Mouse (Mus musculus) C2C12 (cell line): ENCODE data around the gene Afg1l. TPM values are rescaled to one million over a fixed set of nuclear protein-coding genes. Genes with fewer than 3 reads are reported as not detected.
A peak's percentile ranks its signal among the peaks of the same experiment; 100 is the strongest.

Experiments used
- H3K27me3 ChIP-seq: one replicate; pipeline ENCODE4 v1.6.1; 2011; ENCODE audit not compliant: control insufficient read depth, insufficient read depth, insufficient read length
- H3K36me3 ChIP-seq: one replicate; pipeline ENCODE4 v1.6.1; 2011; ENCODE audit not compliant: control insufficient read depth, insufficient read depth
- H3K4me3 ChIP-seq: one replicate; pipeline ENCODE4 v1.5.1; 2011; ENCODE audit warnings: mild to moderate bottlenecking, control low read depth; ENCODE audit not compliant: poor library complexity, insufficient read depth, severe bottlenecking
- H3K79me2 ChIP-seq: one replicate; pipeline ENCODE4 v1.6.1; 2011; ENCODE audit not compliant: control insufficient read depth, insufficient read depth
- H3K79me3 ChIP-seq: one replicate; pipeline ENCODE4 v1.6.1; 2011; ENCODE audit warnings: low read depth, control low read depth
- H3ac ChIP-seq: one replicate; pipeline ENCODE3; 2011; ENCODE audit warnings: low read depth; ENCODE audit not compliant: control insufficient read depth, insufficient read length
- CEBPB ChIP-seq: IDR thresholded peaks from one replicate; pipeline ENCODE4 v1.6.1; 2011; ENCODE audit warnings: low read depth, mild to moderate bottlenecking, control low read depth, moderate library complexity
- CTCF ChIP-seq: IDR thresholded peaks from one replicate; pipeline ENCODE4 v1.5.1; 2011; ENCODE audit not compliant: control insufficient read depth, insufficient read depth, insufficient read length
- FOSL1 ChIP-seq: IDR thresholded peaks from one replicate; pipeline ENCODE4 v1.8.0; 2011; ENCODE audit warnings: mild to moderate bottlenecking, low read length; ENCODE audit not compliant: poor library complexity, insufficient read depth, severe bottlenecking
- MAX ChIP-seq: IDR thresholded peaks from one replicate; pipeline ENCODE4 v1.6.1; 2011; ENCODE audit warnings: mild to moderate bottlenecking, control low read depth
- MYOD1 ChIP-seq: IDR thresholded peaks from one replicate; pipeline ENCODE4 v1.6.1; 2011; ENCODE audit warnings: low read depth; ENCODE audit not compliant: control insufficient read depth, insufficient read length
- MYOG ChIP-seq: IDR thresholded peaks from one replicate; pipeline ENCODE4 v1.6.1; 2011; ENCODE audit not compliant: control insufficient read depth, insufficient read length; ENCODE audit errors: extremely low read depth
- USF1 ChIP-seq: IDR thresholded peaks from one replicate; pipeline ENCODE4 v1.6.1; 2011; ENCODE audit warnings: low read depth, mild to moderate bottlenecking, control low read depth, moderate library complexity
- polyA plus RNA-seq: library from polyadenylated mRNA; unstranded; fragments of >200 nt; fragmentation: generic; extraction: Trizol; gene quantifications from one replicate; pipeline ENCODE4 v1.2.1, GENCODE M21; 2012; ENCODE audit warnings: missing spikeins

Afg1l gene
- polyA plus RNA-seq, 1 experiment: 4.7 TPM

GRCm38 (mm10) chr10:42325305-42325704 lies 153.1 kb downstream of the Afg1l start:
- no peaks in the 10 kb centered on the region for H3K79me2 ChIP-seq
- TF ChIP-seq MYOG: no peak
- TF ChIP-seq CTCF: no peak
- no peak for TF ChIP-seq MAX
- no peak for TF ChIP-seq CEBPB
- no peak for TF ChIP-seq FOSL1
- TF ChIP-seq MYOD1: no peak
- no peak for TF ChIP-seq USF1
- no peaks in the 10 kb centered on the region for H3K79me3 ChIP-seq
- H3K36me3 ChIP-seq: no peaks in the 10 kb centered on the region
- H3ac ChIP-seq: no peak overlapping the region
- no peak overlapping the region for H3K4me3 ChIP-seq
- H3K27me3 ChIP-seq: no peaks in the 10 kb centered on the region

DNA sequence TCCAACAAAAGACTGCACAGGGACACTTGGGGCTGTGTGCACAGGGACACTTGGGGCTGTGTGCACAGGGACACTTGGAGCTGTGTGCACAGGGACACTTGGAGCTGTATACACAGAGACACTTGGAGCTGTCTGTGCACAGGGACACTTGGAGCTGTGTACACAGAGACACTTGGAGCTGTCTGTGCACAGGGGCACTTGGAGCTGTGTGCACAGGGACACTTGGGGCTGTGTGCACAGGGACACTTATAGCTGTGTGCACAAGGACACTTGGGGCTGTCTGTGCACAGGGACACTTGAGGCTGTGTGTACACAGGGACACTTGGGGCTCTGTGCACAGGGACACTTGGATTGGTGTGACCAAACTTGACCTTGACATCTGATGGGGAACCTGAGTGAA lies 154.4 kb downstream of the Afg1l start:
- H3K79me2 ChIP-seq: no peaks in the 10 kb centered on the region
- no peak overlapping the region for H3K4me3 ChIP-seq
- H3K36me3 ChIP-seq: no peaks in the 10 kb centered on the region
- H3ac ChIP-seq: no peak overlapping the region
- H3K27me3 ChIP-seq: no peaks in the 10 kb centered on the region
- TF ChIP-seq CTCF: no peak
- TF ChIP-seq MYOD1: no peak
- no peak for TF ChIP-seq MYOG
- TF ChIP-seq MAX: no peak
- TF ChIP-seq USF1: no peak
- TF ChIP-seq CEBPB: no peak
- no peak for TF ChIP-seq FOSL1
- no peaks in the 10 kb centered on the region for H3K79me3 ChIP-seq

- H3K27me3 ChIP-seq: no peaks in the 10 kb centered on the region
- H3ac ChIP-seq: no peak overlapping the region
- no peaks in the 10 kb centered on the region for H3K79me3 ChIP-seq
- H3K36me3 ChIP-seq: no peaks in the 10 kb centered on the region
- no peak overlapping the region for H3K4me3 ChIP-seq
- TF ChIP-seq MAX (no peak), CEBPB (no peak), USF1 (no peak), FOSL1 (no peak), MYOD1 (no peak), MYOG (no peak), CTCF (no peak)
- H3K79me2 ChIP-seq: no peaks in the 10 kb centered on the region
These were observed 165.1 kb downstream of the Afg1l start for GRCm38 (mm10) chr10:42313222-42313786.

DNA sequence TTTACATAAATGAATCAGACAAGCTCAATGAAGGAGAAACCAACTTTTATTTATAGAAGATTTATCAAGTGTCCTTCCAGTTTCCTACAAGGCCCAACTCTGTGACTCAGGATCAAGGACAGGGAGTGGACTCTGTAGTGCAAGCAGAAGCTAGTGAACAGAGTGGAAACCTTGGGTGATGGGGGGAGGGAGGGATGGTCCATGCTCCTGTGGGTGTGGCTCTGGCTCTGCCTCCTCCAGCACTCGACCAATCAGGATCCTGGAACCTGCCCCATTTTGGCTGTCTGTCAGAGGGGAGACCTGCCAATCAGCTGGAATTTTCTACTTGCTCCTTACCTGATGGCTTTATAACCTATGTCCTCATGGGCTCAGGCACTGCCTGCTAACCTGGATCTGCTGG lies 165.8 kb downstream of the Afg1l start:
- TF ChIP-seq CEBPB (no peak), USF1 (no peak), CTCF (no peak), MYOD1 (no peak), MYOG (no peak), MAX (no peak), FOSL1 (no peak)
- Histone ChIP-seq H3K27me3 (no peaks in the 10 kb centered on the region), H3K79me2 (no peaks in the 10 kb centered on the region), H3K79me3 (no peaks in the 10 kb centered on the region), H3K4me3 (no peak overlapping the region), H3K36me3 (no peaks in the 10 kb centered on the region), H3ac (no peak overlapping the region)

DNA sequence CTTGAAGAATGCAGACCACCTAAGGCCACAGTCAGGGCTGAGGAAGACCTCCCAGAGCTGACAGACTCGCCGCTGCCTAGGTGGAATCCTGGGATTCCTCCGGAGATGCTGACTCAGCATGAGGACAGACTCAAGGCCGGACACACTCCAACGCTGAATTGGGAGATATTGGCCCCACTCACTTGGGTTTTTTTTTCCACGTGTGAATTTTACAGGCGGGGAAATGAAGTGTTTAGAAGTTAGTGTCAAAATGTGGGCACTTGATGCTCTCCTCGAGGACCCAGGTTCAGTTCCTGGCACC lies 169.7 kb downstream of the Afg1l start:
- TF ChIP-seq CTCF (no peak), USF1 (no peak), MAX (no peak), CEBPB (no peak), FOSL1 (no peak), MYOG (no peak), MYOD1 (no peak)
- Histone ChIP-seq H3K4me3 (no peak overlapping the region), H3K27me3 (no peaks in the 10 kb centered on the region)

DNA sequence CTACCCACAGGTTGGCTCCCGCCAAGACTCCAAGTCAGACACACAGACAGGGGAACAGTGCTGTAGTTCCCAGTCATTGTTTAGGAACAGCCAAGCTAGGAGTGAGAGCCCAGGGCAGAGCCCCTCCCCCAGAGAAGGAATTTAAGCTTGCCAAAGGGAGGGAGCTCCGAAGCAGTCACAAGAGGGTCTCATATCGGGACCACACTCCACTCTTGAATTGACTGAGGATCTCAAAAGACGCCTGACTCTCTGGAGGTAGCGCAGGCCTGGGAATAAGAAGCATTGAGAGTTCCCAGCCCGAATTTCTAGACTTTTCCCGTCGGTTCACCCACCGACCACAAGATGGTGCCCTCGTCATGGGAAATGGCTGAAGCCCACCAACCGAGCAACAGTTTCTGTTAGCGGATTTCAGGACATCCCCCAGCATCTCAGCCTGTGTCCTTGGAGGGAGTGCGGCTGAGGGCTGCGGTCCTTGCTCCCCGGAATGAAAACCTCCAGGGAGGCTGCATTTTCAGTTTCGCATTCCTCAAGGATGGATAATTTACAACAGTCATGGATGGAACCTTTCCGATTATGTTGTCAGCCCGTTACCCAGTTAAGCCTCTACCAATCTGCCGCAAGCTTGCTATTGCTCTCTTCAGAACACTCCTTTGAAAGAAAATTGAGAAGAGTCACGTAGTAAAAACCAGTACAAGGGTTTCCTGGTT lies 170.2 kb downstream of the Afg1l start:
- no peaks in the 10 kb centered on the region for H3K27me3 ChIP-seq
- no peak overlapping the region for H3ac ChIP-seq
- no peaks in the 10 kb centered on the region for H3K36me3 ChIP-seq
- no peaks in the 10 kb centered on the region for H3K79me2 ChIP-seq
- TF ChIP-seq FOSL1 (no peak), CTCF (peak; percentile 48), CEBPB (no peak), MAX (no peak), MYOG (no peak), MYOD1 (no peak)
- H3K4me3 ChIP-seq: no peak overlapping the region
- H3K79me3 ChIP-seq: no peaks in the 10 kb centered on the region

More for the DNA sequence above, 169.7 kb downstream of the Afg1l start:
- Histone ChIP-seq H3K36me3 (no peaks in the 10 kb centered on the region), H3ac (no peak overlapping the region), H3K79me2 (no peaks in the 10 kb centered on the region), H3K79me3 (no peaks in the 10 kb centered on the region)
